Mouse (Mus musculus): ENCODE data around the gene Xirp1. TPM values are rescaled to one million over a fixed set of nuclear protein-coding genes. Genes with fewer than 3 reads are reported as not detected.
A peak's percentile ranks its signal among the peaks of the same experiment; 100 is the strongest.

Gene Xirp1
- polyA plus RNA-seq, 1 experiment from 2014 or later, result not detected

DNA sequence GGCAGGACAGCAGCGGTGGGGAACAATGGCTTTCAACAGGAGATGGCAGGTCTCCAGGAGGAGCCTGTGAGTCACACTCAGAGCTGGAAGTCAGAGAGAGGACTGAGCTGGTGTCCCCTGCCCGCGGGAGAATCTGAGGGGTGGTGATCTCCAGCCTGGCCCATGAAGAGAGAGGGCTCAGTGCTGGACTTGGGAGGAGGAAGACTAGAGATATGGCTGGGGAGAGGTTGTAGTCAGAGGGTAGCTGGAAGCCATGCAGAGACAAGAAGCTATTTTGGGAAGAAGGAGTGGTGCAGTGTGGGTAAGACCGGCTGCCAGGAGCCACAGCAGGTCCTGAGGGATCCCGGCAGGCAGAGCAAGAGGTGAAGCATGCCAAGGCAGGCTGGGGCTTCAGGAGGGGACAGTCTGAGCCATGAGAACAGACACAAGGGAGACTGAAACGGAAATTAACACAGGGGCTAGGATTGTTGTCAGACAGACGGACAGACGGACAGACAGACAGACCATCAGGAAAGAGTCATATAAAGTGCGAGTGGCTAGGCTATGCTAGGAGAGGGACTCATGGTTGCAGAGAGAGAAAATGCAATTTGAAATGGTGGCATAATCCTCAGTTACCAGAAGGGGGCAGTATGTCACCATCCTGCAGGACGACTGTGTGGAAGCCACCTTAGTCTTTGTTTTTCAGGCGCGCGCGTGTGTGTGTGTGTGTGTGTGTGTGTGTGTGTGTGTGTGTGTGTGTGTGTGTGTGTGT lies 4.2 kb upstream of the Xirp1 start:
- Histone ChIP-seq H3K9me3 (ENCODE audit: control insufficient read depth, low read length) (no peaks in the 10 kb centered on the region), H3K4me2 (replicated peaks; ENCODE audit: low read depth, low read length) (no peak overlapping the region), H3K27ac (ENCODE audit: low read depth, low read length) (no peak overlapping the region), H3K27me3 (ENCODE audit: control insufficient read depth, insufficient read depth, low read length) (no peaks in the 10 kb centered on the region), H3K9ac (ENCODE audit: low read depth, low read length) (no peak overlapping the region), H3K36me3 (ENCODE audit: control insufficient read depth, insufficient read depth, low read length) (no peaks in the 10 kb centered on the region), H3K4me1 (ENCODE audit: control insufficient read depth, insufficient read depth, low read length) (no peaks in the 10 kb centered on the region), H3K4me3 (ENCODE audit: low read length) (no peak overlapping the region)
- 30% methylated on average over 14 of the region's 14 CpGs for WGBS
- peak; percentile 57; the same call in 1 of the 2 replicates for ATAC-seq (ENCODE audit: low FRiP score, low TSS enrichment)

DNA sequence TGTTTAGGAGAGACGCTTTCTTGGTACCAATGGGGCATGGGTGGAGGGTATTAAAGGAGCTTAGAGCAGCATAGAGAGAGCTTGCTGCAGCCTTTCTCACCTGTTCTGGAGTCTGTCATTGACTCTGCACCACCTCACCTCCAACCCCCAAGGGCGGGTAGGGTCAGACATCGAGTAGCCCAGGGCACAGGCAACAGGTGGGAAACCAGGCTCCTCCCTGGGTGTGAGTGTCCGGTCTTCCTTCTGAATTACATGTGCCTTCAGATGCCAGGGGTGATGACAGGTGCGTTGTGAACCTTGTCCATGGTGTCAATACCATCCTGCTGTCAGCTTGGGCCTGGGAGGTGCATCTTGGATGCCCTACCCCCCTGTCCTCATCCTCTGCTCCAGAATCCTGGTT lies 1.2 kb upstream of the Xirp1 start:
- Histone ChIP-seq H3K36me3 (ENCODE audit: control insufficient read depth, insufficient read depth, low read length) (no peaks in the 10 kb centered on the region), H3K9ac (ENCODE audit: low read depth, low read length) (no peak overlapping the region), H3K27ac (ENCODE audit: low read depth, low read length) (no peak overlapping the region), H3K27me3 (ENCODE audit: control insufficient read depth, insufficient read depth, low read length) (no peaks in the 10 kb centered on the region), H3K9me3 (ENCODE audit: control insufficient read depth, low read length) (no peaks in the 10 kb centered on the region), H3K4me3 (ENCODE audit: low read length) (no peak overlapping the region), H3K4me1 (ENCODE audit: control insufficient read depth, insufficient read depth, low read length) (no peaks in the 10 kb centered on the region), H3K4me2 (replicated peaks; ENCODE audit: low read depth, low read length) (no peak overlapping the region)
- WGBS, result 81% methylated on average over 5 of the region's 5 CpGs
- ATAC-seq (ENCODE audit: low FRiP score, low TSS enrichment), result no peak

- Histone ChIP-seq H3K4me1 (ENCODE audit: control insufficient read depth, insufficient read depth, low read length) (no peaks in the 10 kb centered on the region), H3K4me2 (replicated peaks; ENCODE audit: low read depth, low read length) (no peak overlapping the region), H3K36me3 (ENCODE audit: control insufficient read depth, insufficient read depth, low read length) (no peaks in the 10 kb centered on the region), H3K9ac (ENCODE audit: low read depth, low read length) (no peak overlapping the region), H3K27ac (ENCODE audit: low read depth, low read length) (no peak overlapping the region), H3K4me3 (ENCODE audit: low read length) (no peak overlapping the region), H3K27me3 (ENCODE audit: control insufficient read depth, insufficient read depth, low read length) (no peaks in the 10 kb centered on the region), H3K9me3 (ENCODE audit: control insufficient read depth, low read length) (no peaks in the 10 kb centered on the region)
- 79% methylated on average over 10 of the region's 10 CpGs for WGBS
- ATAC-seq (ENCODE audit: low FRiP score, low TSS enrichment), result no peak
These were observed 773 bp upstream of the Xirp1 start for GRCm38 (mm10) chr9:120024171-120024570.

GRCm38 (mm10) chr9:120021164-120021563 lies 2.2 kb downstream of the Xirp1 start:
- Histone ChIP-seq H3K9ac (ENCODE audit: low read depth, low read length) (no peak overlapping the region), H3K9me3 (ENCODE audit: control insufficient read depth, low read length) (no peaks in the 10 kb centered on the region), H3K27ac (ENCODE audit: low read depth, low read length) (no peak overlapping the region), H3K4me3 (ENCODE audit: low read length) (no peak overlapping the region), H3K36me3 (ENCODE audit: control insufficient read depth, insufficient read depth, low read length) (no peaks in the 10 kb centered on the region), H3K27me3 (ENCODE audit: control insufficient read depth, insufficient read depth, low read length) (no peaks in the 10 kb centered on the region), H3K4me2 (replicated peaks; ENCODE audit: low read depth, low read length) (no peak overlapping the region), H3K4me1 (ENCODE audit: control insufficient read depth, insufficient read depth, low read length) (no peaks in the 10 kb centered on the region)
- whole genome bisulfite sequencing, result 71% methylated on average over 5 of the region's 5 CpGs
- ATAC-seq (ENCODE audit: low FRiP score, low TSS enrichment), result no peak

DNA sequence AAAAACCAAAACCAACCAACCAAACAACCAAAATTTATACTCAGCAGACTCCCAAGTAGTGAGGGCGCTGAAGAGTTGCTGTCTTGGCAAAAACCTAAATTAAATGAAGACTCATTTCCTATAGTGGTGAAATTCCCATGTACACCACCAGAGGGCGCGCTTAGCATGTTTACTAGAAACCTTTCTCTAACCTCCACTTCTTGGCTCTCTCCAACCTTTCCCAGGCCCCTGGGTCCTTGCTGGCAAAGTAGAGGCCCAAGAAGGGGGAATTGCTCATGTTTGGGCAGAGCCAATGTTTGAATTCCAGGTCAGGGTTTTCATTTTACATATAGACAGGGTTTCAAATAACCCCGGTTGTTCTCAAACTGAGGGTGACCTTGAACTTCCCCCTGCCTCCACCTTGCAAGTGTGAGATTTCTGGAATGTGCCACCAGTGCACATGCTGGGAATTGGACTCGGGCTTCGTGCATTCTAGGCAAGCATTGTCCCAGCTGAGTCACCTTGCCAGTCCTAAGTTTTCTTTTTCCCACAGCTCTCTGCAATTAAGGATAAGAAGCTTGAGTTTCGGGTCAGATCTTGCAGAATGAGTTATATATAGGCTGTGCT lies 3.0 kb downstream of the Xirp1 start:
- no peak overlapping the region for H3K27ac ChIP-seq (ENCODE audit: low read depth, low read length)
- WGBS, result 44% methylated on average over 7 of the region's 7 CpGs
- no peak overlapping the region for H3K4me2 ChIP-seq (replicated peaks; ENCODE audit: low read depth, low read length)

DNA sequence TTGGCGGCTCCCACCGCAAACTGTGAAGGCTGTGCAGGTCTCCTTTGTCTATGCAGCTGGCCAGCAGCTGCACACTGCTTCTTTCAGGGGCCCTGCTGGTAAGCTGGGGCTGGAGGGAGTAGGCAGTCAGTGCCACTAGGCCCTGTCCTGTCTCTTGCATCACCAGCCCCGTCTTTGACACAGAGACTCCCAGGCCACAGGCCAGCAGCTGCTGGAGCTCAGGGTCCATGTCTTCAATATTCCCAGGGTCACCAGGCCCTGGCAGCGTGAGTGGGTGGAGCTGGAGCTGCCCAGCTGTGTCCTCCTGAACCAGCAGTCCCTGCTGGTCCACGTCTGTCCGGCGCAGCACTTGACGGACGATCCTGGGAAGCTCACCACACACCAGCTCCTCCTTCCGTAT lies 6.4 kb downstream of the Xirp1 start:
- Histone ChIP-seq H3K4me3 (ENCODE audit: low read length) (no peak overlapping the region), H3K9ac (ENCODE audit: low read depth, low read length) (no peak overlapping the region), H3K27me3 (ENCODE audit: control insufficient read depth, insufficient read depth, low read length) (no peaks in the 10 kb centered on the region), H3K4me2 (replicated peaks; ENCODE audit: low read depth, low read length) (no peak overlapping the region), H3K4me1 (ENCODE audit: control insufficient read depth, insufficient read depth, low read length) (no peaks in the 10 kb centered on the region), H3K9me3 (ENCODE audit: control insufficient read depth, low read length) (no peaks in the 10 kb centered on the region), H3K27ac (ENCODE audit: low read depth, low read length) (no peak overlapping the region), H3K36me3 (ENCODE audit: control insufficient read depth, insufficient read depth, low read length) (no peaks in the 10 kb centered on the region)
- WGBS, result 54% methylated on average over 10 of the region's 10 CpGs
- no peak for ATAC-seq (ENCODE audit: low FRiP score, low TSS enrichment)

More for the DNA sequence above, 3.0 kb downstream of the Xirp1 start:
- no peaks in the 10 kb centered on the region for H3K4me1 ChIP-seq (ENCODE audit: control insufficient read depth, insufficient read depth, low read length)
- no peak for ATAC-seq (ENCODE audit: low FRiP score, low TSS enrichment)
- H3K4me3 ChIP-seq (ENCODE audit: low read length), result no peak overlapping the region
- no peak overlapping the region for H3K9ac ChIP-seq (ENCODE audit: low read depth, low read length)
- H3K36me3 ChIP-seq (ENCODE audit: control insufficient read depth, insufficient read depth, low read length), result no peaks in the 10 kb centered on the region
- no peaks in the 10 kb centered on the region for H3K9me3 ChIP-seq (ENCODE audit: control insufficient read depth, low read length)
- no peaks in the 10 kb centered on the region for H3K27me3 ChIP-seq (ENCODE audit: control insufficient read depth, insufficient read depth, low read length)

DNA sequence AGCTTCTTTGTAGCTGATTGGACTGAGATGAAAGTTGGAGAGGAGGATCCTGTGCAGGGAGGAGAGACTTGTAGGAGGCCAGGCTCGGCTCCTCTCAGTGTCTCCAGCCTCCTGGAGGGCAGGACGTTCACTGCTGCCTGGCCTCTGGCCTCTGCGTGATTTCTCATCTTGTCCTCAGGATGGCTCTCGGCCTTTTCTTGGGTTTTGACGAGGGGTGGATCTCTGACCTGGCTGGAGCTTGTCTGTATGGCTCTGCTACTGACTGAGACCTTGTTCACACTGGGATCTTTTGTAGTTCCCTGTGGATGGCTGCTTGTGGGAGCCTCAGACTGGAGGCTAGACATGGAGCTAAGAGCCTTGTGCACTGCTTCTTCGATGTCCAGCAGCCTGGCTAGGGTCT lies 8.6 kb downstream of the Xirp1 start:
- H3K9me3 ChIP-seq (ENCODE audit: control insufficient read depth, low read length), result no peaks in the 10 kb centered on the region
- WGBS, result 42% methylated on average over 6 of the region's 6 CpGs

DNA sequence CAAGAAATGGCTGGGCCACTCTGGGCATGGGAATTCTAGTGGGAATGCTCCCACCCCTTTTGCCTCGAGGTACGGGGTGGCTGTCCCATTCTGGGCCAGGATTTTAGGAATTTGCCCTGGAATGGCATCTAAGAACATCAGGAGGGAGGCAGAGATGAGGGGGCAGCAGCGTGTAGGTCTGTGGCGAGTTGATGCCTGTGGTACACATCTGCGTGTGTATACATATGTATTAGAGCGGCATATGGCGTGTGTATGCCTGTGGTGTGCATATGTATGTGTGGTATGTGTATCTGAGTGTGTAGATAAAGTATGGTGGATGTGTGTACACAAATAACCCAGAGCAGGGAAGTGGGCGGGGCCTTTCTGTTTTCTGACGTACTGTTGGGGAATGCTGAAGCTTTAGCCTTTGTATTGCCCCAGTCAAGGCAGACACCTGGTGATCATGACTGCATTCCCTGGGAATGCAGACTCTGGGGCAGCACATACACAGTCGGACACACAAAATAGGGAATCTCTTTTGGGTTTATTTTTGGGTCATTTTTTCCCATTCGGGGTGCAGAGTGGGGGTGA lies 10.1 kb downstream of the Xirp1 start:
- no peak overlapping the region for H3K4me2 ChIP-seq (replicated peaks; ENCODE audit: low read depth, low read length)
- H3K9me3 ChIP-seq (ENCODE audit: control insufficient read depth, low read length), result no peaks in the 10 kb centered on the region
- H3K9ac ChIP-seq (ENCODE audit: low read depth, low read length), result no peak overlapping the region
- no peak overlapping the region for H3K4me3 ChIP-seq (ENCODE audit: low read length)
- H3K27me3 ChIP-seq (ENCODE audit: control insufficient read depth, insufficient read depth, low read length), result no peaks in the 10 kb centered on the region
- no peak for ATAC-seq (ENCODE audit: low FRiP score, low TSS enrichment)
- H3K27ac ChIP-seq (ENCODE audit: low read depth, low read length), result no peak overlapping the region
- H3K36me3 ChIP-seq (ENCODE audit: control insufficient read depth, insufficient read depth, low read length), result no peaks in the 10 kb centered on the region
- H3K4me1 ChIP-seq (ENCODE audit: control insufficient read depth, insufficient read depth, low read length), result 0 out of 2 replicates have a peak, but pooled peaks cover 3% of the 10 kb centered on the region
- 76% methylated on average over 11 of the region's 11 CpGs for WGBS

More for the DNA sequence above, 8.6 kb downstream of the Xirp1 start:
- H3K4me3 ChIP-seq (ENCODE audit: low read length), result no peak overlapping the region
- H3K27ac ChIP-seq (ENCODE audit: low read depth, low read length), result no peak overlapping the region
- H3K4me1 ChIP-seq (ENCODE audit: control insufficient read depth, insufficient read depth, low read length), result 0 out of 2 replicates have a peak, but pooled peaks cover 3% of the 10 kb centered on the region
- no peaks in the 10 kb centered on the region for H3K36me3 ChIP-seq (ENCODE audit: control insufficient read depth, insufficient read depth, low read length)
- no peak for ATAC-seq (ENCODE audit: low FRiP score, low TSS enrichment)
- no peaks in the 10 kb centered on the region for H3K27me3 ChIP-seq (ENCODE audit: control insufficient read depth, insufficient read depth, low read length)
- H3K4me2 ChIP-seq (replicated peaks; ENCODE audit: low read depth, low read length), result no peak overlapping the region
- H3K9ac ChIP-seq (ENCODE audit: low read depth, low read length), result no peak overlapping the region

GRCm38 (mm10) chr9:120012781-120013180 lies 10.6 kb downstream of the Xirp1 start:
- WGBS, result 84% methylated on average over 5 of the region's 5 CpGs
- Histone ChIP-seq H3K4me1 (ENCODE audit: control insufficient read depth, insufficient read depth, low read length) (0 out of 2 replicates have a peak, but pooled peaks cover 3% of the 10 kb centered on the region), H3K27me3 (ENCODE audit: control insufficient read depth, insufficient read depth, low read length) (no peaks in the 10 kb centered on the region), H3K4me2 (replicated peaks; ENCODE audit: low read depth, low read length) (no peak overlapping the region), H3K4me3 (ENCODE audit: low read length) (no peak overlapping the region), H3K36me3 (ENCODE audit: control insufficient read depth, insufficient read depth, low read length) (no peaks in the 10 kb centered on the region), H3K9me3 (ENCODE audit: control insufficient read depth, low read length) (no peaks in the 10 kb centered on the region), H3K9ac (ENCODE audit: low read depth, low read length) (no peak overlapping the region), H3K27ac (ENCODE audit: low read depth, low read length) (no peak overlapping the region)
- ATAC-seq (ENCODE audit: low FRiP score, low TSS enrichment), result no peak
